In genomic region chr5:53589172-53589960, GRCm38 (mm10) we compare ENCODE assay signal across 8 mouse cellular contexts.
DNase-seq lines count a peak whose midpoint lies in the region; ATAC-seq and TF ChIP-seq lines count a peak whose summit lies in the region.

No protein-coding gene starts in this region.

- no peaks in the 10 kb centered on the region for H3K36me3 ChIP-seq in heart, embryonic 12.5 days
- H3K36me3 ChIP-seq in kidney, postnatal 0 days (ENCODE audit: insufficient read depth, low read length), result no peaks in the 10 kb centered on the region
- H3K36me3 ChIP-seq in liver, embryonic 11.5 days (ENCODE audit: control insufficient read depth, insufficient read depth, low read length), result no peaks in the 10 kb centered on the region
- H3K36me3 ChIP-seq in stomach, embryonic 14.5 days (ENCODE audit: control insufficient read depth, insufficient read depth, low read length), result no peaks in the 10 kb centered on the region

- under 1% methylated on average over 71 of the region's 72 CpGs for WGBS in heart, embryonic 12.5 days
- under 1% methylated on average over 72 of the region's 72 CpGs for WGBS in kidney, postnatal 0 days
- under 1% methylated on average over 65 of the region's 72 CpGs for WGBS in liver, embryonic 11.5 days
- WGBS in stomach, embryonic 14.5 days, result under 1% methylated on average over 70 of the region's 72 CpGs

- peak; percentile 98 for DNase-seq in CD4-positive helper T cell, adult 2 months (ENCODE audit: low read depth, low spot score)
- peak; percentile 95 for DNase-seq in brain, embryonic 18.5 days (ENCODE audit: low read depth, low spot score)
- DNase-seq in kidney, postnatal 0 days (ENCODE audit: low spot score), result peak; percentile 97
- peak; percentile 95 for DNase-seq in liver, embryonic 11.5 days (ENCODE audit: low spot score)
- peak; percentile 95 for DNase-seq in naive thymus-derived CD4-positive, alpha-beta T cell, adult 2 months (ENCODE audit: low read depth)

- TF ChIP-seq CTCF in kidney, postnatal 0 days (IDR thresholded peaks at IDR 0.05; ENCODE audit: low read depth), result no peak

- H3K27me3 ChIP-seq in heart, embryonic 12.5 days (replicated peaks), result no peaks in the 10 kb centered on the region
- no peaks in the 10 kb centered on the region for H3K27me3 ChIP-seq in kidney, postnatal 0 days (ENCODE audit: insufficient read depth, low read length)
- no peaks in the 10 kb centered on the region for H3K27me3 ChIP-seq in liver, embryonic 11.5 days (replicated peaks; ENCODE audit: control insufficient read depth, insufficient read depth, low read length)
- no peaks in the 10 kb centered on the region for H3K27me3 ChIP-seq in stomach, embryonic 14.5 days (ENCODE audit: control insufficient read depth, insufficient read depth, low read length)

- H3K4me1 ChIP-seq in heart, embryonic 12.5 days (replicated peaks), result peaks cover 15% of the 10 kb centered on the region
- H3K4me1 ChIP-seq in kidney, postnatal 0 days (replicated peaks; ENCODE audit: insufficient read depth, low read length), result 0 out of 2 replicates have a peak, but pooled peaks cover 8% of the 10 kb centered on the region
- H3K4me1 ChIP-seq in liver, embryonic 11.5 days (replicated peaks; ENCODE audit: control insufficient read depth, insufficient read depth, low read length), result peaks cover 7% of the 10 kb centered on the region
- H3K4me1 ChIP-seq in stomach, embryonic 14.5 days (ENCODE audit: control insufficient read depth, insufficient read depth, low read length), result peaks cover 18% of the 10 kb centered on the region; the same call in 1 of the 2 replicates

- H3K4me3 ChIP-seq in heart, embryonic 12.5 days, result peak overlapping the region; percentile 91
- peak overlapping the region; percentile 84 for H3K4me3 ChIP-seq in kidney, postnatal 0 days (replicated peaks; ENCODE audit: low read depth, low read length)
- H3K4me3 ChIP-seq in liver, embryonic 11.5 days (ENCODE audit: low read depth, low read length), result peak overlapping the region; percentile 89
- H3K4me3 ChIP-seq in stomach, embryonic 14.5 days (ENCODE audit: low read depth, low read length), result peak overlapping the region; percentile 84

- peak overlapping the region; percentile 98 for H3K4me2 ChIP-seq in heart, embryonic 12.5 days
- H3K4me2 ChIP-seq in kidney, postnatal 0 days (ENCODE audit: low read length), result peak overlapping the region; percentile 100
- H3K4me2 ChIP-seq in liver, embryonic 11.5 days, result peak overlapping the region; percentile 91
- H3K4me2 ChIP-seq in stomach, embryonic 14.5 days (replicated peaks; ENCODE audit: low read depth, low read length), result peak overlapping the region; percentile 90

- ATAC-seq in erythroid progenitor cell, adult 5-6 weeks (replicated peaks; ENCODE audit: low FRiP score, poor library complexity, severe bottlenecking), result peak; percentile 83
- ATAC-seq in heart, embryonic 12.5 days (ENCODE audit: insufficient number of reproducible peaks, low FRiP score), result peak; percentile 88
- peak; percentile 86 for ATAC-seq in kidney, postnatal 0 days (replicated peaks; ENCODE audit: low FRiP score, low read depth)
- ATAC-seq in liver, embryonic 11.5 days (replicated peaks; ENCODE audit: low FRiP score), result peak; percentile 82
- ATAC-seq in stomach, embryonic 14.5 days (ENCODE audit: insufficient number of reproducible peaks, insufficient read depth, low FRiP score, low read depth), result peak; percentile 91

- no peaks in the 10 kb centered on the region for H3K9me3 ChIP-seq in heart, embryonic 12.5 days (replicated peaks)
- H3K9me3 ChIP-seq in kidney, postnatal 0 days (replicated peaks; ENCODE audit: low read length), result no peaks in the 10 kb centered on the region
- no peaks in the 10 kb centered on the region for H3K9me3 ChIP-seq in liver, embryonic 11.5 days (ENCODE audit: control insufficient read depth, low read length)
- H3K9me3 ChIP-seq in stomach, embryonic 14.5 days (ENCODE audit: control insufficient read depth, low read depth, low read length), result no peaks in the 10 kb centered on the region

- H3K9ac ChIP-seq in heart, embryonic 12.5 days, result peak overlapping the region; percentile 97
- H3K9ac ChIP-seq in kidney, postnatal 0 days (ENCODE audit: low read depth, low read length), result peak overlapping the region; percentile 77
- peak overlapping the region; percentile 88 for H3K9ac ChIP-seq in liver, embryonic 11.5 days (ENCODE audit: low read depth, low read length)
- peak overlapping the region; percentile 54 for H3K9ac ChIP-seq in stomach, embryonic 14.5 days (replicated peaks; ENCODE audit: low read depth, low read length)

- peak overlapping the region; percentile 98 for H3K27ac ChIP-seq in heart, embryonic 12.5 days (ENCODE audit: poor library complexity, severe bottlenecking)
- peak overlapping the region; percentile 99 for H3K27ac ChIP-seq in kidney, postnatal 0 days
- H3K27ac ChIP-seq in liver, embryonic 11.5 days (ENCODE audit: low read depth, low read length), result peak overlapping the region; percentile 92
- H3K27ac ChIP-seq in stomach, embryonic 14.5 days (ENCODE audit: low read length), result peak overlapping the region; percentile 99

Comparison
In these comparisons a context has a peak if more than half of its experiments do, and no peak if none do; other contexts are left out.
1. Peak in every context shown above with its lines: DNase-seq, ATAC-seq, H3K4me3 ChIP-seq and H3K27ac ChIP-seq.